Mouse (Mus musculus) testis, adult 2 months (tissue): ENCODE measurements at regions not wholly inside any gene's neighbourhood (a gene's known extent, or its start where the extent isn't known, plus 50 kb on each side); places are given as distances from the start of the nearest gene placed in this dataset.

ENCODE experiments used
- CTCF ChIP-seq: fragments of 200-500 bp; IDR thresholded peaks from 2 replicates; pipeline ENCODE4 v1.5.1; 2012; ENCODE audit warnings: low read depth, mild to moderate bottlenecking, inconsistent platforms, low read length, moderate library complexity; ENCODE audit not compliant: control insufficient read depth, insufficient read depth, insufficient replicate concordance
- POLR2A ChIP-seq: fragments of 200-500 bp; IDR thresholded peaks from 2 replicates; pipeline ENCODE4 v1.6.1; 2012; ENCODE audit warnings: low read depth, mild to moderate bottlenecking, inconsistent platforms, low read length, moderate library complexity; ENCODE audit not compliant: control insufficient read depth

GRCm38 (mm10) chr6:94842856-94843255, 142.9 kb upstream of the Lrig1 start:
- no peak for TF ChIP-seq POLR2A
- no peak for TF ChIP-seq CTCF
